Comparison of ENCODE assay signal across 10 mouse cellular contexts in genomic region chr11:33944067-33944785, GRCm38 (mm10). TPM values are rescaled to one million over a fixed set of nuclear protein-coding genes. Genes with fewer than 3 reads are reported as not detected.
DNase-seq lines count a peak whose midpoint lies in the region; ATAC-seq lines count a peak whose summit lies in the region.
"Had no signal": no experiment of that assay in that cellular context is flagged by ENCODE, and none has a peak within 500 bp of the region (broad histone marks: within the 10 kb centered on the region; RNA-seq: fewer than 3 reads in every experiment).

No protein-coding gene starts in this region.

- H3K27me3 ChIP-seq in neural tube, embryonic 11.5 days (ENCODE audit: control insufficient read depth, insufficient read depth, low read length) = no peaks in the 10 kb centered on the region

- peak; percentile 25 for DNase-seq in heart, postnatal 4 days
- DNase-seq in heart, adult 11 months = no peak
- peak; percentile 60 for DNase-seq in neural tube, embryonic 11.5 days (ENCODE audit: low spot score)
- no peak for DNase-seq in neural tube, embryonic 10.5 days (ENCODE audit: extremely low spot score, low spot score)
- DNase-seq in embryo, embryonic 10.5 days (ENCODE audit: low spot score) = peak; percentile 65
- peak; percentile 81 for DNase-seq in thymus, postnatal 4 days
- no peak for DNase-seq in MN1 (ENCODE audit: low spot score)
- DNase-seq in yolk sac, embryonic 10.5 days (ENCODE audit: low spot score) = no peak
- DNase-seq: kidney, adult 11 months had no signal

- no peak overlapping the region for H3K4me2 ChIP-seq in neural tube, embryonic 11.5 days (ENCODE audit: low read depth)

- no peak overlapping the region for H3K27ac ChIP-seq in neural tube, embryonic 11.5 days (ENCODE audit: low read depth, low read length)

- no peaks in the 10 kb centered on the region for H3K9me3 ChIP-seq in neural tube, embryonic 11.5 days (ENCODE audit: control insufficient read depth, low read length)

- no peaks in the 10 kb centered on the region for H3K36me3 ChIP-seq in neural tube, embryonic 11.5 days (ENCODE audit: control insufficient read depth, insufficient read depth, low read length)

- no peak overlapping the region for H3K9ac ChIP-seq in neural tube, embryonic 11.5 days (ENCODE audit: low read length)

- ATAC-seq in neural tube, embryonic 11.5 days (ENCODE audit: insufficient read depth, low FRiP score, low TSS enrichment) = no peak
- ATAC-seq: forebrain, embryonic 14.5 days had no signal

- WGBS in neural tube, embryonic 11.5 days = 62% methylated on average over 4 of the region's 4 CpGs

- no peaks in the 10 kb centered on the region for H3K4me1 ChIP-seq in neural tube, embryonic 11.5 days (ENCODE audit: control insufficient read depth, insufficient read depth, low read length)

- H3K4me3 ChIP-seq in neural tube, embryonic 11.5 days (ENCODE audit: low read depth, low read length) = no peak overlapping the region

RNA-seq across cellular contexts. Expression of gene Kcnmb1, which starts 18.6 kb away (rescaled TPM):
- 1 to 10 TPM in 1 of 2 experiments, under 1 TPM in 1; 0.86 to 1.0 TPM for total RNA-seq in heart, postnatal 4 days (2021)
- polyA plus RNA-seq in neural tube, embryonic 11.5 days (2014; fragmentation: Nextera tagmentation; extraction: Ambion mirVana) = 0.09 and 0.17 TPM in 2 replicates

RNA-seq across cellular contexts. Expression of gene Kcnip1, which starts 48.7 kb away (rescaled TPM):
- not detected for total RNA-seq in heart, postnatal 4 days (2021)
- polyA plus RNA-seq in neural tube, embryonic 11.5 days (2014; fragmentation: Nextera tagmentation; extraction: Ambion mirVana) = 16.0 and 16.7 TPM in 2 replicates

Comparison
In these comparisons a context has a peak if more than half of its experiments do, and no peak if none do; other contexts are left out.
1. DNase-seq: peak in heart, postnatal 4 days (single experiment), neural tube, embryonic 11.5 days (single experiment), embryo, embryonic 10.5 days (single experiment) and thymus, postnatal 4 days (single experiment); none in heart, adult 11 months (single experiment), neural tube, embryonic 10.5 days (single experiment), MN1 (single experiment) and yolk sac, embryonic 10.5 days (single experiment).